Mouse (Mus musculus) lung, postnatal 0 days (tissue): ENCODE results near the gene Cdkl4.

Experiments
- CTCF ChIP-seq: IDR thresholded peaks from 2 replicates; pipeline ENCODE4 v1.5.1; 2016; ENCODE audit warnings: antibody characterized with exemption, mild to moderate bottlenecking
- EP300 ChIP-seq: IDR thresholded peaks from 2 replicates; pipeline ENCODE4 v1.6.1; 2016; ENCODE audit warnings: antibody characterized with exemption, mild to moderate bottlenecking, control low read depth

DNA sequence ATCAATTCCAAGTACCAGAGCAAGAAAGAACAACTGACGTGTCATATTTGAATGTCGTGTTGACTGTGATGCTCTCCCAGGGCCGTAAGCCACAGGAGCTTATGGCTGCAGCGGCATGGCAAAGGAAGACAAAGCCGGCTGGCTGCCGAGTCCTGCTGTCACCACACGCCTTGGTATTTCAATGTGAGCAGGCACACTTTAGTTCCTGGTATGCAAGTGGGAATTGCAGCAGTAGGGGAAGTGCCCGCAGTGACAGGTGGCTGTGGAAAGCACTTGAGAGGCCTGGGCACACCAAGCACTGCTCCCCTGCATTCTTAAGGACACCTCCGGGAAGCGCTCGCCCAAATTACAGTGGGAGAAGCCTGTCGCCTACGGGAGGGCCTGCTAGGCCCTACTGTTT is 41.9 kb upstream of the Cdkl4 start:
- TF ChIP-seq EP300 (no peak), CTCF (no peak)
